Mouse (Mus musculus) natural killer cell, adult 2 months (primary cell): ENCODE results near the gene Lnx2.

Experiments
- DNase-seq, 2 experiments: peaks; one replicate each; pipeline ENCODE4 v3.0.0; 2022; ENCODE audit warnings: low spot score in 2 of 2

Gene Lnx2

GRCm38 (mm10) chr5:147076026-147076798, at the start of gene Lnx2:
Lnx2 (minus strand) TSS chr5:147076586.
- peak; percentile 95 for DNase-seq

DNA sequence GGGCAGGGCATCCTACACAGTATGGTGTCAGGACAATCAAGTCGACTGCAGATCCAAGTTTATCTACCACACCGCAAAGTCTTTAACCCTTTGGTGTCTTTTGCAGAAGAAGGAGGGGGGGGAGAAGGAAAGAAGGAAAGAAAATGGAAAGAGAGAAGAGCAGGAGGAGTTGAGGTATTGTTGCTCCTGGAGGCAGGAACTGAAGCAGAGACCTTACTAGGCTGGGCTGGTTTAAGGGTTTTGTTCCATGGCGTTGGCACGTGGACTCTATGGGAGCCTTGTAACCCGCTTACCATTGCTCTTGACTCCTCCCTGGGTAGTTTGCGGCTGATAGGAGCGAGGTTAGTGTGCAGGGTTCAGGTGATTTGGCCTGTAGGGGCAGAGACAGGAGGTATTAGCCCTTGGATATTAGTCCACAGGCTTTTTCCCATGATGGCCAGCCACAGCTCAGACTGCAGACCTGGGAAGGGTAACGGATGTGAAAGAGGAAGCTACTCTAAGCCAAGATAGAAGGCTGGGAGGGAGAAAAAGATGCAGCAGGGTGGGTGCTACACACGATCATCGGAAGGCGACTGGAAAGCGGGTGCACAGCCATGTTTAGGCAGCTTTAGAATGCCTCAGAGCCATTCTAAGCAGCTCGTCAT, 49.3 kb upstream of the Lnx2 start:
- DNase-seq, result no peak

DNA sequence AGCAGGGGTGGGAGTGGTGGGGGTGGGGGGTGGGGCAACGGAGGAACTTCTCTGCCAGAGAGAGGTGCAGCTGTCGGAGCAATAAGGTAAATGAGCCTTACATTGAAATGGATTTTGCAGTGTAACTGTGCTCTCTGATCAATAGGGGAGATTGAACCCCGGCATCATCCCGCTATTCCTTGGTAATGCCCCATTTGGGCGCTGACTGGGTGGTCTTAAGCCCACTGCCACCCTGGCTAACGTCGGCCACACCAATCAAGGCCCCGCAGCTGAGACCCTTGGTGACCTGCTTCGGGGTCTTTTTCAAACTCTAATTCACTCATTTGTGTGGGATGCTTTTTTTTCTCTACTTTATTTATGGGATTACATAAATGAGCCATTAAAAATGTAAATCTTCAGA, 48.4 kb upstream of the Lnx2 start:
- DNase-seq, result no peak

DNA sequence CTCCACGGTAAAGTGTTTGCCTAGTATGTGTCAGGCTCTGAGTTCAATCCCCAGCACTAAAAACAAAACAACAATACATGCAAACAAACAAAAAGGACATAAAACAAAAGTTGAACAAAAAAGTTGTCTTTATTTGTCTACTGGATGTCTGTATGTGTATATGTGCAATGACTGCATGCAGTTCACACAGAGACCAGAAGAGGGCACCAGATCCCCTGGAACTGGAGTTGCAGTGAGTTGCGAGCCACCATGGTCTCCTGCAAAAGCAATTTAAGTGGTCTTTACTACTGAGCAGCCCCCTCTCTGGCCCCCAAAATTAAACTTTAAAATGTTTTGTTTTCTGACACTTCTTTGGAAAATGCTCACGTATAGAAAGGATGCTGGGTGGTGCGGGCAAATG, 44.8 kb upstream of the Lnx2 start:
- DNase-seq, result no peak

DNA sequence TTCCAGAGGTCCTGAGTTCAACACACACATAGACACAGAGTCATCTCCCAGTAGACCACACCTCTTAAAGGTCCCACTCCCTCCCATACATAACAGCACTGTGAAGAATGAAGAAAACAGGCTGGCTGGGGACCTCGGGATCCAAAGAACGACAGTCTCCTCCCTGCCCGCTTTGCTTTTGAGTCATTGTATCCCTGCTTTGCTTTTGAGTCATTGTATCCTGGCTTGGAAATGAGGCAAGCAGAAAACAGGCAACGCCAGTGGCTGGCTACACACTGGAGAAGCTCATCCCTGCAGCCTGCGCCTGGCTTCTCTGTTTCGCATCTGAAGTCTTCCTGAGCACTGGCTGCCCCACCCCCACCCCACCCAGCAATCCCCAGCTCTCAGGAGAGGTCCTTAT, 40.6 kb upstream of the Lnx2 start:
- no peak for DNase-seq

- DNase-seq, result no peak
Measured at GRCm38 (mm10) chr5:147115631-147116030, 39.2 kb upstream of the Lnx2 start.

GRCm38 (mm10) chr5:147114738-147115137, 38.4 kb upstream of the Lnx2 start:
- no peak for DNase-seq

- DNase-seq, result no peak
Measured at GRCm38 (mm10) chr5:147108861-147109591, 32.6 kb upstream of the Lnx2 start.

- DNase-seq, result no peak
Measured at GRCm38 (mm10) chr5:147107276-147107675, 30.9 kb upstream of the Lnx2 start.

- no peak for DNase-seq
Measured at GRCm38 (mm10) chr5:147102295-147102694, 25.9 kb upstream of the Lnx2 start.

DNA sequence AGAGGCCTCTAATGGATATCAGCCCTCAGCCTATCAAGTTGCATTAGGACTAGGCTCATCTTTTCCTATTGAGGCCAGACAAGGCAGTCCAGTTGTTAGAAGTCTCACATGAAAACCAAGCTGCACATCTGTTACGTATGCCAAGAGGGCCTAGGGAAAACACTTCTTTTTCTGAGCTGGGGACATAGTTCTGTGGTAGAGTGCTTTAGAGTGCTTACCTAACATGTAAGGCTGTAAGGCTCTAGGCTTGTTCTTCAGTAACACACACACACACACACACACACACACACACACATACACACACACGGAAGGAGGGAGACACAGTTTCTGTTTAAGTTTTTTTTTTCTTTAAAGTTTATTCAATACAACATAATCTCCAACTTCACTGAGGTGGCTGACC, 23.8 kb upstream of the Lnx2 start:
- no peak for DNase-seq

GRCm38 (mm10) chr5:147098667-147099066, 22.3 kb upstream of the Lnx2 start:
- no peak for DNase-seq

GRCm38 (mm10) chr5:147096586-147096985, 20.2 kb upstream of the Lnx2 start:
- no peak for DNase-seq

GRCm38 (mm10) chr5:147094296-147094695, 17.9 kb upstream of the Lnx2 start:
- no peak for DNase-seq

GRCm38 (mm10) chr5:147092448-147092847, 16.1 kb upstream of the Lnx2 start:
- no peak for DNase-seq

DNA sequence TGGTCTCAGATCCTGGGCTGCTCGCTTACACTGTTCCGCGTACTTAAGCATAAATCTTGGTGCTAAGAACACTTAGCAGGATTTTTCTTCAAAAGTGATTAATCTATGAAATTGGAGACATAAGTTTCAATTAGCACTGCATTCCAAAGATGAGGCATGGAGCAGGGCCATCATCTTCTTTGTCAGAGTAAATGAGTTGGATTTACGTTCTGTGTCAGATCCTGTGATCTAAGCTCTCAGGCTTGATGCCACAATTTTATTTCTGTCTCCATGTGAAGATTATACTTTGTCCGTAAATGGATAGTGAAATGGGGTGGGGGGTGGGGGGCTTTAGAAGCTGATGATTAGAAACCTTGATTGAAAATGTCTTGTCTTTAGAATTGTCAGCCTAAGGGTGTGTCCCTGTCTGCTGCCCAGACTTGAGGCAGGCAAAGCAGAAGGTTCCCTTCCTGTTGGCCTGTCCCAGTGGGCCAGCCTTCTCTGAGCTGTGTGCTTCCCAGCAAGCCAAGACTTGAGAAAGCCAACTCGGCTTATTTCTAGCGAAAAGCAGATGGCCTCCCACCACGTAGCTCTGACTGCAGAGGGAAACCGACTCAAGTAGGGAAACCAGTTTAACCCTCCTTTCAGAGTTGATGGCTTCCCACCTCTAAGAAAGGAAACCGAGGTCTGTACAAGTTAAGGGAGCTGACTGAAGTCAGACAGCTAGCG, 14.0 kb upstream of the Lnx2 start:
- DNase-seq, result no peak

DNA sequence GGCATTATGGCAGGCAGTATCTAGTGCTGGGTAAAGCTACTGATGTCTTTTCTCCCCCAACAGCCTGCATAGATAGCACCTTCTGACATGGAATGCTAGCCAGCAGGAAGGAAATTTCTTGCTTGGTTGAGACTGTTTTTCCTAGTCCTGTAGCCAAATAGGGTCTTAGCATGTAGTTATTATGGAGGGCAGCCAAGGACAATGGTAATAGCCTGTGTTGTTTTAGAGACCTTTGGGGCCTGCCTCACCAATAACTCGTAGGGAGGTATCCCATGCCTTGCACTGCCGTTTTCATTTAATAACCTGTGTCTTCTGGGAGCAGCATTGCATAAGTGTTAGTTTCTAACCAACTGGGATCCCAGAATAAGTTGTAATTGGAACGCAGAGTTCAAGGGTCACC, 13.4 kb upstream of the Lnx2 start:
- DNase-seq, result no peak

DNA sequence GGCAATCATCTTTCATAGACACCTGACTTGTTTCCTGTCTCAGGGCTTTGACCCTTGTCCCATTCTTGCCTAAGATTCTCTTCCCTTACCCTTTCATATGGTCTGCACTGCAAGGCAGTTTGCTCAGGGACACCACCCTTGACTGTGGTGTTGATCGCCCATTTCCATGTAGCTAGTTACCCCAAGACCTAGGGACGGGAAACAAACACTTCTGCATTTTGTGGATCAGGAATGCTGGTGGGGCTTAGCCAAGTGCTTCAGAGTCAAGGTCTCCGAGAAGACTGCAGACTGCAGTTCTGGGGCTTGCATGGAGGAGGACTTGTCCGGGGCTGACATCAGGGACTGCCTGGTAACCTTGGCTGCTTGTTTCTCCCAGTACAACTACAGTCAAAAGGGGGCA, 10.4 kb upstream of the Lnx2 start:
- DNase-seq, result no peak

- DNase-seq, result no peak
Measured at GRCm38 (mm10) chr5:147085201-147085894, 9.0 kb upstream of the Lnx2 start.

- no peak for DNase-seq
Measured at GRCm38 (mm10) chr5:147078110-147078900, 1.9 kb upstream of the Lnx2 start.
